Mouse (Mus musculus) embryonic fibroblast, embryonic 13.5 days (primary cell): ENCODE measurements around the gene Fgr.

Experiments
- CTCF ChIP-seq: IDR thresholded peaks from 2 replicates; pipeline ENCODE4 v1.5.1; 2011; ENCODE audit warnings: mild to moderate bottlenecking, control low read depth, low read length, moderate library complexity, borderline replicate concordance; ENCODE audit not compliant: insufficient read depth
- POLR2A ChIP-seq: IDR thresholded peaks from 2 replicates; pipeline ENCODE4 v1.6.1; 2011; ENCODE audit warnings: low read depth, mild to moderate bottlenecking, control low read depth, low read length, moderate library complexity

GRCm38 (mm10) chr4:133026826-133027375 is 53.0 kb downstream of the Fgr start:
- TF ChIP-seq POLR2A (no peak), CTCF (no peak)
